In the genomic region with DNA sequence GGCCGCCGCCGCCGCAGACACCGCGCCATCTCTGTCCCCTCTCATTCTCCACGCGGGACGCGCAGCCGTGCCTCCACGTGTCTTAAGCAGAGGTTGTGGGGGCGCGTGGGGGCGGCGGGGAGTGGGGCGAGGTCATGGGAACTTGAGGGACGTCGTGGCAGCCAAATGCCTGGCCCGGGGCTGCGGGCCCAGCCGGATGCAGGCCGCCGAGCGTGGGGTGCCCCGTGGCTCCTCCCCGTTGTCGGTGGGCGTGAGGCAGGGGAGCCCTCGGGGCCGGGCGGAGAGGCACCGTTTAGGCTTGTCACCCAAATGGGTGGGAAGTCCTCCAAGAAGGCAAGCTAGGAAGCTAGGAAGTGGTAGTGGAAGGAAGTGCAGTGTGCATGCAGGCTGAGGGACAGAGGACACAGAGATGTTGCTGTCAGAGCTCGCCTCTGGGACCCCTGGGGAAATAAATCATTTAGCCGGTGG, we compare ENCODE assay signal across 7 mouse cellular contexts. TPM values are rescaled to one million over a fixed set of nuclear protein-coding genes. Genes with fewer than 3 reads are reported as not detected.
DNase-seq lines count a peak whose midpoint lies in the region; ATAC-seq and TF ChIP-seq lines count a peak whose summit lies in the region.

No protein-coding gene starts in this region.

- peak overlapping the region; percentile 85 for H3K4me2 ChIP-seq in intestine, postnatal 0 days (replicated peaks; ENCODE audit: low read depth)
- peak overlapping the region; percentile 73 for H3K4me2 ChIP-seq in midbrain, embryonic 11.5 days

- peak overlapping the region; percentile 69 for H3K27ac ChIP-seq in intestine, postnatal 0 days (ENCODE audit: low read depth, low read length)
- peak overlapping the region; percentile 69 for H3K27ac ChIP-seq in midbrain, embryonic 11.5 days (ENCODE audit: low read depth, low read length)
- H3K27ac ChIP-seq in small intestine, adult 2 months (ENCODE audit: insufficient read depth, low read depth, low read length), result no peak overlapping the region

- TF ChIP-seq POLR2A in small intestine, adult 2 months (IDR thresholded peaks at IDR 0.05; ENCODE audit: low read depth, low read length), result no peak

- peak; percentile 65 to 69 for DNase-seq in adrenal gland, adult 18-20 months (ENCODE audit: low spot score in 2 of 2)
- DNase-seq in embryo, embryonic 11 days, result peak; percentile 78
- peak; percentile 51 to 76 for DNase-seq in gastrocnemius, postnatal 4 days (ENCODE audit: low spot score in 2 of 2)
- peak; percentile 77 for DNase-seq in left cerebral cortex, postnatal 4 days
- peak; percentile 95 for DNase-seq in midbrain, embryonic 11.5 days (ENCODE audit: low spot score, missing footprints)

- H3K4me3 ChIP-seq in intestine, postnatal 0 days (ENCODE audit: low read depth, low read length), result peak overlapping the region; percentile 75
- peak overlapping the region; percentile 89 for H3K4me3 ChIP-seq in midbrain, embryonic 11.5 days (ENCODE audit: low read depth, low read length)
- peak overlapping the region; percentile 82 for H3K4me3 ChIP-seq in small intestine, adult 2 months (ENCODE audit: low read depth, low read length)

- H3K9me3 ChIP-seq in intestine, postnatal 0 days (ENCODE audit: control insufficient read depth), result no peaks in the 10 kb centered on the region
- H3K9me3 ChIP-seq in midbrain, embryonic 11.5 days (ENCODE audit: control insufficient read depth, low read length), result no peaks in the 10 kb centered on the region

- intact Hi-C loops in left cerebral cortex, postnatal 4 days (cut with DNase I), result no loop called here

- ATAC-seq in intestine, postnatal 0 days, result peak; percentile 78
- peak; percentile 85 for ATAC-seq in midbrain, embryonic 11.5 days (ENCODE audit: low FRiP score)

- H3K36me3 ChIP-seq in intestine, postnatal 0 days (ENCODE audit: control insufficient read depth, insufficient read depth), result no peaks in the 10 kb centered on the region
- no peaks in the 10 kb centered on the region for H3K36me3 ChIP-seq in midbrain, embryonic 11.5 days (ENCODE audit: control insufficient read depth, insufficient read depth, low read length)
- H3K36me3 ChIP-seq in small intestine, adult 2 months (ENCODE audit: control insufficient read depth, insufficient read depth, low read length), result no peaks in the 10 kb centered on the region

- H3K27me3 ChIP-seq in intestine, postnatal 0 days (replicated peaks; ENCODE audit: control insufficient read depth, insufficient read depth, low read length), result no peaks in the 10 kb centered on the region
- H3K27me3 ChIP-seq in midbrain, embryonic 11.5 days (ENCODE audit: control insufficient read depth, insufficient read depth, low read length), result no peaks in the 10 kb centered on the region
- no peaks in the 10 kb centered on the region for H3K27me3 ChIP-seq in small intestine, adult 2 months (ENCODE audit: control insufficient read depth, insufficient read depth, low read length)

- no peaks in the 10 kb centered on the region for H3K4me1 ChIP-seq in intestine, postnatal 0 days (replicated peaks; ENCODE audit: control insufficient read depth, insufficient read depth, low read length)
- H3K4me1 ChIP-seq in midbrain, embryonic 11.5 days (ENCODE audit: control insufficient read depth, insufficient read depth, low read length), result 0 out of 2 replicates have a peak, but pooled peaks cover 6% of the 10 kb centered on the region
- no peaks in the 10 kb centered on the region for H3K4me1 ChIP-seq in small intestine, adult 2 months (ENCODE audit: control insufficient read depth, insufficient read depth, insufficient read length, low read length)

- under 1% methylated on average over 35 of the region's 35 CpGs for WGBS in intestine, postnatal 0 days
- 0% methylated on average over 32 of the region's 35 CpGs for WGBS in midbrain, embryonic 11.5 days
- WGBS in small intestine, adult 2 months, result 0% methylated on average over 35 of the region's 35 CpGs

- no peak for TF ChIP-seq CTCF in intestine, postnatal 0 days (IDR thresholded peaks at IDR 0.05; ENCODE audit: low read depth)
- TF ChIP-seq CTCF in small intestine, adult 2 months (IDR thresholded peaks at IDR 0.05; ENCODE audit: extremely low read depth, insufficient read length, insufficient replicate concordance, low read depth, low read length), result no peak

- H3K9ac ChIP-seq in intestine, postnatal 0 days (ENCODE audit: low read depth, low read length), result peak overlapping the region; percentile 70
- peak overlapping the region; percentile 94 for H3K9ac ChIP-seq in midbrain, embryonic 11.5 days (ENCODE audit: low read length)

RNA-seq across cellular contexts. Expression of gene Supt3, which starts 0.4 kb away (rescaled TPM):
- 10 to 100 TPM; 19.2 to 30.1 TPM for total RNA-seq in adrenal gland, adult 18-20 months (2021)
- 10 to 100 TPM; 11.1 to 13.6 TPM for total RNA-seq in gastrocnemius, postnatal 4 days (2021)
- polyA plus RNA-seq in intestine, postnatal 0 days (2015; fragmentation: Nextera tagmentation; extraction: Ambion mirVana), result 4.9 and 5.4 TPM in 2 replicates
- total RNA-seq in left cerebral cortex, postnatal 4 days (2021), result 10 to 100 TPM; 20.2 to 24.4 TPM
- 27.0 and 33.6 TPM in 2 replicates for polyA plus RNA-seq in midbrain, embryonic 11.5 days (2014; fragmentation: Nextera tagmentation; extraction: Ambion mirVana)
- 0.89 and 1.6 TPM in 2 replicates for polyA plus RNA-seq in small intestine, adult 2 months (2012; rRNA removed)

RNA-seq across cellular contexts. Expression of gene Runx2, which starts 37.2 kb away (rescaled TPM):
- 10 to 100 TPM; 11.6 to 29.5 TPM for total RNA-seq in adrenal gland, adult 18-20 months (2021)
- total RNA-seq in gastrocnemius, postnatal 4 days (2021), result 1 to 10 TPM in 1 of 2 experiments, under 1 TPM in 1; 0.49 to 1.3 TPM
- polyA plus RNA-seq in intestine, postnatal 0 days (2015; fragmentation: Nextera tagmentation; extraction: Ambion mirVana), result 1.0 and 1.1 TPM in 2 replicates
- total RNA-seq in left cerebral cortex, postnatal 4 days (2021), result 1 to 10 TPM; 4.8 to 6.2 TPM
- polyA plus RNA-seq in midbrain, embryonic 11.5 days (2014; fragmentation: Nextera tagmentation; extraction: Ambion mirVana), result 0.46 and 0.81 TPM in 2 replicates
- polyA plus RNA-seq in small intestine, adult 2 months (2012; rRNA removed), result 5.2 and 9.8 TPM in 2 replicates
